Mouse (Mus musculus) fat pad, adult 2 months (tissue): ENCODE results near the gene Cdc14a.

ENCODE experiments used
- DNase-seq: peaks from one replicate; pipeline ENCODE4 v3.0.0-alpha.2; 2011; ENCODE audit warnings: low read depth, low spot score; ENCODE audit errors: extremely low read depth

Gene Cdc14a

DNA sequence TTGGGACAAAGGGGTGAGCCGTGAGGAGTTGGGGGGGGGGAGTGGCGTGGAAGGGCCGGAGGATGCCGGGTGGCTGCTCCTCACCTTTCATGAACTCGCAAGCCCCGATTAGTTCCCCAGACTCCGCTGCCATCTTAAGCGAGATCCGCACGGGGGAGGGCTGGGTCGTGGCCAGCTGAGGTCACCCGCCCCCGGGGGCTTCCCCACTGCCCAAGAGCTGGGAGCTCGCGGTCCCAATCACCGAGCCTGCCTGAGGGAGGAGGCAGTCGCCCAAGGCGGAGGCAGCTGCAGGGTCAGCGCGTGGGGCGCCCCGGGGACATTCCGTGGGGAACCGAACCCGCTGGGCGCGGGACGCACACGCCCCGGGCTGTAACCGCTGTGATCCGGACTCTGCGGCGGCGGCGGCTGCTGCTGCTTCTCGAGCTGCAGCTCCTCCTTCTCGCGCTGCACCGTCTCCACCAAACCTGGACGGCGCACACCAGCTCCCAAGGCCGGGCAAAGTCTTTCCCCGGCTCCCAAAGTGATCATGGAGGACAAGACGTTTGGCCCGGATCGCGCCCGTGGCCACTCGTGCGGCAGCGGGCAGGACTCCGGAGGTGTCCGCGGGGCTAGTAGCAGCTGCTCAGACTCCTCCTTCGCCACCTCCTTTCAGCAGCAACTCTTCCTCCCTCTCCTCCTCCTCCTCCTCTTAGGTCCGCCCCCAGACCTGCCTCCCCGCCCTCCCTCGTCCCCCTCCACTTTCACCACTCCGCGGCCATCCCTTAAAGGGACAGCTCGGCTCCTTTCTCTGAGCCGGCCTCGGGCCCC is at the start of gene Cdc14a:
TSS of gene Cdc14a (minus strand) at position 680 of the 807 bp plus-strand sequence.
- DNase-seq = no peak

DNA sequence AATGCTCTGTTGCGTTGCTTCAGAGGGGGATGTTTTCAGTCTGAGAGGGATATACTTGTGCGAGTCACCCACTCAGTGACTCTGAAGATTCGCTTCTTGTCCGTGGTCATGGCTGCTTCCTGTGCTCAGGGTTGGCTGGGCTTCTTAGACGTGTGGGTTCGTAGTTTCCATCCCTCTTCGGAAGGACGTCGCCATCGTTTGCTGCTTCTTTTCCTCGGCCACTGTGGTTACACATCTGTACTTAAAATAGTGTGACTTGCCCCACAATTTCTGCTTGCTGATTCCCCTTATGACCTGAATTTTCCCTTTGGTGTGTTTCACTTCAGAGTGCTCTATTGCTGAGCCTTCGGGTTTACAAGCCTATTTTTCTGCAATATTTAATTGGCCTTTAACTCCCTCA is 41.9 kb upstream of the Cdc14a start:
- no peak for DNase-seq

DNA sequence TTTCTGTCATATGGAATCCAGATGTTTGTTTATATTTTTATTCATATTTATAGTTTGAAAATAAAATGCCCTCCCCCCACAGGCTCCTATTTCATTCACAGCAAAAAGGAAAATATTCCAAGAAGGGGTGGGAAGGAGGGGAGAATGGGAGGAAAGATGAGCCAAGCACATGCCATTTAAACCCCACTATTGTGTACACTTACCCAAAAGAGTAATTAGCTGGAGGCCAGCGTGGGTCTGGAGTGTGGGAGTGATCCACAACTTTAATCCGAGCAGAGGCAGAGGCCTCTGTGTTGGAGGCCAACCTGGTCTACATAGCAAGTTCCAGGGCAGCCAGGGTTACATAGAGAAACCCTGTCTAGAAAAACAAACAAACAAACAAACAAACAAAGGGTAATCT is 40.5 kb upstream of the Cdc14a start:
- no peak for DNase-seq

DNA sequence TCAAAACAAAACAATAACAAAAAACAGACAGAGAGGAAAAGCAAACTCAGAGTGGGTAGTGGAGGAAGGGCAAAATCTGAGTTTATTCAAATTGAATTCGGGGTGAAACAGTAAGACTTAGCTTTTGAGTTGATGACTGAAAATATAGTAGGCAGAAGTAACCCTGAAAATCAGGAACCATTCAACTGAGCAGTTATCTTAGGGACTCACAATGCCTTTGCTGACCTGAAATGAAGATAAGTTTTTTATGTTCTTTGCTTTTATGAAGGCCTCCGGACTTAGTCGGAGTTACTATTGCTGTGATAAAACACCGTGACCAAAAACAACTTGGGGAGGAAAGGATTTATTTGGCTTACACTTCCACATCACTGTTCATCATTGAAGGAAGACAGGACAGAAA is 37.2 kb upstream of the Cdc14a start:
- no peak for DNase-seq

DNA sequence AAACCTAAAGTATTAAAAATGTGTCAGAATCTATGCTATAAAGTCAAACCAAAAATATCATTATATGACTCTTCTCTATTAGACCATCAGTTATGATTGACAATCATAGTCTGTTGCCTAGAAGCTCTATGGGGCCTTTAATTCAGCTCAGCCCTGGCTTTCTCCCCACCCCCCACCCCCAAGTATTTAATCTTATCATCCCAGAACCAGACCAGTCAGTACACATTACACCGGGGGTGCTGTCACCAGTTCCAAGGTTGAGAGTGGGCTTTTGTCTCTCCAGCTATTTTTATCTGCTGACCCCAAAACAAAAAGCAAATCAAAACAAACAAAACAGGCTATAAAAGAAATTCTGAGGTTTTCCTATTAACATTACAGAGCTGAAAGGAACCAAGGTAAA is 30.7 kb upstream of the Cdc14a start:
- no peak for DNase-seq

DNA sequence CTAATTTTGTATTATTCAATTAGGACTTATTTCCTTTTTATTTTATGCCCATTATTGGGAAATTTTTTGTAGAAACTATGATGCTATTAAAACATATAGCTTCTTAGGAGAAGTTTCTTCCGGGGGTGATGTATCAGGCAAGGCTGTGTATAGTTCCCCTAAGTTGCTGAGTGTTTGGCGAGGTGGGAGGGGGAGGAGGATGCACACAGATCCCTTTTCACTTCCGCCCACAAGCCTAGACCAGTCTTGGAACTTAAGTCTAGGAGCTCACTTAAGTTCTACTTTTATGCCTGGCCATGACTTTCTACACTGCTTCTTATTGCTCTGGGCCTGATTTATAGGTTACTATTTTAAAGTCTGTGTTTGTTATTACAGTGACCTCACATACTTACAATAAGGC is 26.9 kb upstream of the Cdc14a start:
- no peak for DNase-seq

DNA sequence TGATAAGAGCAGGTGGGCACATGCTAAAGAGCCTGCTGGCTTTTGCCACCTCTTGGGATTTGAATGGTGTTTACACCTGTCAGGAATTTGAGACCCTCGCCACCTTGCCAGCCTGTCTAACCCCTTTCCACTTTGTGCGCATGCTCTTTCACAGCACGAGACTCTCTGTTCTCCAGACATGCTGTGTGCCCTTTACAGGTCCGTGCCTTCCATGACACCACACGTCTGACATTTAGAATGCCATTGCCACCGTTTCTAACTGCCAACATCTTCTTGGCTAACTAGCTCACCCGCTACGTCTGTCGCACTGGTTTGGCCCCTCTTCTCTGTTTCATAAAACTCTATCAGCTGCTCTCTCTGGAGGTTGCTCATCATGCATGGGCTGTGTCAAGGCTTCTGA is 20.5 kb upstream of the Cdc14a start:
- DNase-seq = no peak

DNA sequence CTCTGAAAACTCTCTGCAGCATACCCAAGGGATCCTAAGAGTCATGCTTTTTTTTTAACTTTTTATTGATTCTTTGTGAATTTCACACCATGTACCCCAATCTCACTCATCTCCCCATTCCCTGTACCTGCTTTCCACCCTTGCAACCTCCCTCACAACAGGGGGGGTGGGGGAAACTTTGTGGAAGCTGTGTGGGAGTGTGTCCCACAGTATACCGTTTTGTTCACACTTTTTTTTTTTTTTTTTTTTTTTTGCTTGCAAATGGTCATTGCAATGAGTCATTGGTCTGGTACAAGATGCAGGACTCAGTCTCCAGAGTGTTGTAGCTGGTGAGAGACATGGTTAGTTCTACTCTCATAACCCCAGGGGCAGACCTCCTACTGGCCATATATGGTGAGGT is 19.0 kb upstream of the Cdc14a start:
- DNase-seq = no peak

DNA sequence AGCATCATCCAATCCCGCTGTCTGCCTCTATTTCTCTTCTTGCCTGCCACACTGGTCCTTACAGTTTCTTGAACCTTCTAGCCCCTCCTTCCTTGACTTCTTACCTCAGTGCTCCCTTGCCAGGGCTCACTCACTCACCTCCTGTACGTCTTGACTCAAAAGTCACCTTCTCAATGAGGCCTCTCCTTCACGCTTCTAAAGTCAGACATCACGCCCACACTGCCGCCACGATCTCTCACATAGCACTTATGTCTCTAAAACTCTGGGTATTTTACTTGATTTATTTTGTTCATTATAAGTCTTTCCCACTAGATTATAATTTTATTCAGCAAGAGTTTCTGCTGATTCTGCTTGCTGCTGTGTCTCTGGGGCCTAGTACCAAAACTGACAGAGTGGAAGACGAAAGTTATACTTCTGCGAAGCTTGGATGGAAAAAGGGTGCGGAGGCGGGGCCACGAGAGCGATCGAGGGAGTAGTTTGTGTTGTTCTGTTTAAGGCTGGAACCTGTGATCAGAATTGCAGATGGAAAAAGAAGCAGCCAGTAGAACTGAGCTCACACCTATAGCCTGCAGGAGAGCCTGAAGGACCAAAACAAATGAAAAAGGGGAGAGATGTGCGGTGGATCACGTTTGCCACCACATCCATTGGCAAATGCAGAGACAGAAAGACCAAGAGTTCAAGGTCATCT is 17.8 kb upstream of the Cdc14a start:
- DNase-seq = no peak

DNA sequence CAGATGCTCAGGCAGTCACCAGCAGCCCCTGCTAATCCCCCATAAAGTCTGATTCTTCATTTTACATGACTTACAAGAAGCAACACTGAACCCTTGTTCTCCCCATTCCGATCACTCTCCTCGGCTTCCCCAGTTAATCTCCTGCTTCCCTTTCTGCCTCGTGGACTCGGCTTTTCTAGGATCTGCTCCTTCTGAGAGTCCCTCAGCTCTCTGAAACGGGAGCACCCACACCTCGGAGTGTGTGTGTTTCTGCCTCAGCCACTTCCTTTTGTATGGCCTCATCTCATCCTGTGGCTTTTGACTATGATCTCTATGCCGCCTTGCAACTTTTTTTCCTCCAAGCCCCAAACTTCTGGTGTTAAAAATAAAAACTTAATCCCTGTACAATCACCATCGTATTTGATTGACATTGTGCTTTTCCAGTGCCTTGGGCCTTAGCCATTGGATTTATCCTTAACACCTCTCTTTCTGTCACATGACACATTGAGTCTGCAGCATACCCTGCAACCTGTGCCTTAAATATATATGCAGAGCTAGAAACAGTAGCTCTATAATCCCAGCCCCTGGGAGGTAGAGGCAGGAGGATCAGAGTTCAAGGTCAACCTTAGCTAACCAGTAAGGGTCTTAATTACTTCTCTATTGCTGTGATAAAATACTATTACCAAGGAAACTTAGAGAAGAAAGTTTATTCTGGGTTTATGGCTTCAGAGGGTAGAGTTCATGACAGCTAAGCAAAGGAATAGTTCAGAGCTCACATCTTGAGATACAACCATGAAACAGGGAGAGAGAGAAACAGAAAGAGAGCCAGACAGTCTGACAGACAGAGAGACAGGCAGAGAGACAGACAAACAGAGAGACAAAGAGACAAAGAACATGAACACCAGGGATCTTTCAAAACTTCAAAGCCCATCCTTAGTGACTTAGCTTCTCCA is 16.5 kb upstream of the Cdc14a start:
- DNase-seq = no peak

DNA sequence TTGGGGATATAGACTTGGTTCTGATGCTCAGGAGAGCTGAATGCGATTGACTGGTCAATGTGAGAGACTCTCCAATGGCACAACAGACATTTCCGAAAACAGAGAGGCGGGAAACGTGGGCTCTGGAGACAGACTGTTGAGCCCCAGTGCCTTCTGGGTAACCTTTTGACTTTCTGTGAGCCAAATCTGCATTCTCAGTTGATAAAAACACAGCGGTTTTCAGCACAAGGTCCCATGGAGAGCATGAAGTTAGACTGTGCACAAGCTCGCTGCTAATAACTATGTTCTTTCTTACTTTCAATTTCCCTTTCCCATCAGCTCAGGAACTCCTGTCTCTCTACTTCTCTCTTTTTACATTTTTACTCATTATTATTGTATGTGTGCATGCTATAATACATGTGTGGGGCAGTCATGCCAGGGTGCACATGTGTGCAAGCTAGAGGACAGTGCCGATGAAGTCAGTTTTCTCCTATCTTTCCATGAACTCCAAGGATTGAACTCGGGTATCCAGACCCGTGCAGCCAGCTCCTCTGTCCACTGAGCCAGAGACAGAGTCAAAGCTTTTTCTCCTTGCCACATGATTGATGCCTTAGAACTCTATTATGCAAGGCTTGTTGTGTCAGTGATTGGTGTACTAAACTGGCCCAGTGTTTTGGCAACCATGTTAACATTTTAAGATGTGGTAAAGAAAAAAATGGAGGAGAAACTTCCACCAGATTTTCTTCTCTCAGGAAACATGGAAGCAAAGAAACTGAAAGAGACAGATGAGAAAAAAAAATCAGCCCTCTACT is 13.2 kb upstream of the Cdc14a start:
- DNase-seq = no peak

DNA sequence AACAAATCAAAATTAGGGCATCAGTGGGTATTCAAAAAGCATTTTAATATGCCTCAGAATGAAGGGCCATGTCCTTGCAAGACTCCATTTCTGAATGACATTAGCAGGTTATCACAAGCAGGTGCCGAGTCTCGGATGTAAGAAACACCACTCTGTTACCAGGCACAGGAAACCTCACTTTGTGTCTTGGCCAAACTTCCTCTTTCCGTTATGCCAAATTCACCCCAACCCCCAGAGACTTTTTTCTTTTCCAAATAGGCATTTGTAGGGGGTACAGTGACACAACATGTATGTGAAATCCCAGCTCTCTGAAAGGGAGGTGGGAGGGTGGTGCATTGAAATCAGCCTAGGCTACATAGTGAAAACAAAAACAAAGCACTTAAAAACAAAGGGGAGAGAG is 12.3 kb upstream of the Cdc14a start:
- no peak for DNase-seq

DNA sequence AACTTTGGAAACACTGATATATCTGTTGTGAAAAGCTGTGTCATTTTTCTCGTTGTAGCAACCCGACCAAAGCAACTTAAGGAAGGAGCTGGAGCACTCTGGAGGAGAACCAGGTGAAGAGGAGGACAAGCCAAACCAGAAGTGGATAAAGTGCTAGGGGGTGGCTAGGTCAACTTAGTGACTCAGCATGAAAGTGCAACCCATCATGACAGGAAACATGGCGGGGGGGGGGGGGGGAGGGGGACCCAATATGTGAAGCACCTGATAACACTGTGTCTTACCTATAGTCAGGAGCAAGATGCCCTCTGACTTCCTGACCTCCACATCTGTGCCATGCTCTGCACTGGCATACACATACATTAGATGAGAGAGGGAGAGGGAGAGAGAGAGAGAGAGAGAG is 10.9 kb upstream of the Cdc14a start:
- DNase-seq = no peak

DNA sequence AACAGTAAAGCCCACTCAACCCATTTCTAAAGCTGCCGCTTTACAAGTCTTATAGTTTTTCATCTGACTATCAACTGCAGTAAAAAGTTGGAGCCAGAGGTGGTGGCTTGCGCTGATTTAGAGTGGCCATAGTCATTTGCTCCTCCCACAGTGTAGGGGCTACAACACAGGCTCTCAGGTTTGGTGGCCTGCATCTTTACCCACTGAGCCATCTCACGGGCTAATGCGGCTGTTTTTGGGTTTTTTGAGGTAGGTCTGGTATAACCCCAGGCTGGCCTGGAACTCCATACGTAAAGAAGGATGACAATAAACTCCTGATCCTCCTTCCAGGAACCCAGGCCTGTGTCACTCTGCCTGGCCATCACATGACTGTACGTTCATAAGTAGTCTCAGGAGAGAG is 2.1 kb upstream of the Cdc14a start:
- no peak for DNase-seq

DNA sequence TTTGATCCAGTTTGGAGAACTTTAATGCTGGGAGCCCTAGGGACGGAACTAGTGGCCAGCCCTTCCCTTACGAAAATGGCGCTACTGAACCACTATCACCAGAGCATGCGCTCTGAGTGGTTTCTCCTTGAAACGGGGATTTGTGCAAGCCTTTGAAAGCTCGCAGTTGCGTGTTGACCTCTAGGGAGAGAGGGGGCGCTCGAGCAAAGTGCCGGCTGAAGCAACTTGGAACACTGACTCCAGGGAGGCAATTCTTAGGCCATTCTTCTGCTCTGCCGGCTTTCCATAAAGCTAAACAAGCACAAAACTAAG is 1.1 kb upstream of the Cdc14a start:
- no peak for DNase-seq

DNA sequence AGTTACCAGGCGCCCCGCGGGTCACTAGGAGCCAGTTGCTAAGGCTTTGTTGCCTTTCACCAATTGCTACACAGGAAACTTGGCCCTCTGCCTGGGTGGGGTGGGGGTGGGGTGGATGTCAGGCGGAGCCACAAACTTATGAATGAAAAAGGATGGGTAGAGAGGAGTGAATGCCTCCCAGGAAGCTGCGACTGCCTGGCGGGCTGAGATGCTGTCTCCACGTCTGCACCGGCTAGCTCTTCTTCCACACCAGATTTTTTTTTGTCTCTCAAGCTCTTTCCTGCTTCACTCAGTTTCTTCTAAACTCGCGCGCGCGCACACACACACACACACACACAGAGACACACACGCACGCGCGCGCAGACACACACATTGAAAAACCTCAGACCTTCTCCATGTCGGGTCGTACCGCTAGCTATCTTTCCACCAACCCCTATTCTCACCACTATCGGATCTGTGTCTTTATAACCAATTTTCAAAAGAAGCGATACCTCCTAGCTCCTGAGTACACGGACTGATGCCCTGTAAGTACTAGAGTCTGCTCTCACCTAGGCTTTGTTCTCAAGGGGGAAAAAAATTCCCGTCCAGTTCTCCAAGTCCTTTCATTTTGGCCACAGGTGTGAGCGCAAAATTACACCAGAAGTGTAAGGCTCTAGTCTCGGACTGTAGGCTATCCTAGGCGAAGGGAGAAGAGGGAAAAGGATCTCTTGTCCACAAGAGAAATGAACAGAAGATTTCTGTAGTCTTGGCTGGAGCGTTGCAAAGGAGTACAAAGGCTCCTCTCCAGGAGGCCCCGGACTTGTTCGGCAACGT is 534 bp upstream of the Cdc14a start:
- DNase-seq = no peak

DNA sequence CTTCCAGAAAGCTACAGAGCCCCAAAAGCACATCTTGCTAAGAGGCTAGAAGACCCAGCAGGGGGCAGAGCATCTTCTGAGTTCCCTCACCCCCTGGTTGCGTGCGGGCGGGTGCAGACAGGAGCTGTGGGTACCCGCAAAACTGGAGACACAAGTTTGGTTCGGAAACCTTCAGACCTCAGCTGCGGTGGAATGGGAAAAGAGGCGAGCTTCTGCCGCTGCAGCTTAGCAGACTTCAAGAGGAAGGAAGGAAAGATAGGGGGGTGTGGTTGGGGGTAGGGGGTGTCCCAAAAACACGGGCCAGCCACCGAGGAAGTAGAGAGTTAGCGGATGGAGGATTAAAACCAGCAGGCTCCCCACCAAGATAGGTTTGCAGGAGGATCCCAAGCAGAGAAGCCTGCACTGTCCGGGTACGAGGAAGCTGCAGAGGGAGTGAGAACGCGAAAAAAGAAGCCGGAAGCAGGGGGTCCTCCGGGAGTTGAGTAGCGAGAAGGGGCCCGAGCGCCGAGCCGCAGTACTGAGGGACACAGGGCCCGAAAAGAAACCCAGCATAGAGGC is 958 bp downstream of the Cdc14a start:
- no peak for DNase-seq

DNA sequence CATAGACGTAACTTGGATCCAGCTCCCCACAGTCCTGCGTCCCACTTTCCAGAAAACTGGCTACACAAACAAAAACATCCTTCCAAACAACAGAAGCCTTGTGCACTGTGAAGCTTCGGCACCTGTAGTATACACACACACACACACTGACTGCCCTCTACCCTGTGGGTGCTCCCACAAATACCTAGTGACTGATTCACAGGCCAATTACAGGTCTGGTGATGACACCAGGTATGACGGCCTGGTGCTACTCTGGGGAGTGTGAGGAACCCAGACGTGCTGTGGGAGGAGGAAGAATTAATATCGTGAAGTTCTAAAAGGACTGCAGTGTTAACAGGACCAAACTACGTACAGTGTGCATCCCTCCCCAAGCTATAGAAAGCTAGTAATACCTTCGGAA is 1.8 kb downstream of the Cdc14a start:
- no peak for DNase-seq

DNA sequence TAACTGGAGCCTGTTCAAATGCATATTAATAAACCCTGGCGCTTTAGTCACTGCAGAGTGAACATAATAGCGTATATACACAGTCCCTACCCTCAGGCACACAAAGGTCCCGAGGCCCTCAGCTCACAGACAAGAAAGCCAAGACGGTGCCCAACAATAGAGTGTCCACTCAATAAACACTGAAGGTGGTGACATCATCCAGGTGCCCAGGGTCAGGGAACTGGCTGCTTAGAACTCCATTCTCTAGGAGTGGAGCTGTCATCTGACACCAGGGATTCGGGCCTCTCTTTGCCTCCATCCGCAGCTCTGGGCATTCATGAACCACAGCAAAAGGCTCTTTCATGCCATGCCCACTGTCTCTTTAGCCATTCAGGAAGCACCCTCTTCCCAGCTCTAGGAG is 2.7 kb downstream of the Cdc14a start:
- no peak for DNase-seq

DNA sequence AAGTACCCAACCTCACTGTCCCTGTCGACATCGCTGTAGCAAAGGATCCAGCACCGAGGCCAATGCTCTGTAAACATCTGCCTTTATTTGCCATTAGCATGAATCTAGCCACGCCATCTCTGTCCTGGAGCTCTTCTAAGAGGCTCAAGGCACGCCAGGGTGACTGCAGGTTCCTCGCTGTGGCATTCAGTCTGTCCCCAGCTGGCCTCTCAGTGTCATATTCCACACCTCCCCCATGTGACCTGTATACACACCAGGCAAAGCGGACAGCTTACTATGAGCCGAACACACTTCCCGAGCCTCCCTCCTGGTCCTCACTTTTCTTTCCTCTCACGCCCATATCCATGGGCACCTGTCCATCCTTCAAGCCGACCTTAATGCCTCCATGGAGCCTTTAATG is 4.0 kb downstream of the Cdc14a start:
- no peak for DNase-seq
